Comparison of ENCODE assay signal across 21 mouse cellular contexts in genomic region chr13:95941861-95942260, GRCm38 (mm10). TPM values are rescaled to one million over a fixed set of nuclear protein-coding genes. Genes with fewer than 3 reads are reported as not detected.
DNase-seq lines count a peak whose midpoint lies in the region; ATAC-seq and TF ChIP-seq lines count a peak whose summit lies in the region.
"Had no signal": no experiment of that assay in that cellular context is flagged by ENCODE, and none has a peak within 500 bp of the region (broad histone marks: within the 10 kb centered on the region; RNA-seq: fewer than 3 reads in every experiment).

No protein-coding gene starts in this region.

- H3K27me3 ChIP-seq in forebrain, embryonic 15.5 days, result no peaks in the 10 kb centered on the region
- H3K27me3 ChIP-seq: CH12.LX; heart, embryonic 12.5 days; hindbrain, embryonic 12.5 days; Patski had no signal

- H3K9ac ChIP-seq in forebrain, embryonic 15.5 days (replicated peaks), result no peak overlapping the region
- H3K9ac ChIP-seq: heart, embryonic 12.5 days; hindbrain, embryonic 12.5 days had no signal

- peak; percentile 66 for ATAC-seq in granulocyte monocyte progenitor cell, adult 5-6 weeks (replicated peaks; ENCODE audit: poor library complexity, severe bottlenecking)
- peak; percentile 72 for ATAC-seq in monocyte, adult 5-6 weeks (replicated peaks; ENCODE audit: insufficient number of reproducible peaks, low FRiP score, low TSS enrichment, poor library complexity, severe bottlenecking)
- ATAC-seq in forebrain, embryonic 15.5 days (replicated peaks), result no peak
- ATAC-seq: activated CD4-positive, CD25-positive, alpha-beta regulatory T cell, adult 4 months; forebrain, embryonic 14.5 days; hindbrain, embryonic 16.5 days; Patski had no signal

- H3K4me2 ChIP-seq in forebrain, embryonic 15.5 days (replicated peaks), result no peak overlapping the region
- H3K4me2 ChIP-seq: heart, embryonic 12.5 days; hindbrain, embryonic 12.5 days had no signal

- no peak for DNase-seq in layer of hippocampus, adult 2 months (ENCODE audit: low spot score in 2 of 2)
- DNase-seq in layer of hippocampus, postnatal 36 days, result no peak
- DNase-seq in 416B (ENCODE audit: low read depth), result peak; percentile 71
- DNase-seq in kidney, postnatal 4 days, result no peak
- DNase-seq: adrenal gland, postnatal 14 days; cerebellum, adult 18-20 months; cerebellum, adult 9-11 months; cerebellum, postnatal 36 days; gastrocnemius, postnatal 10 days; heart, postnatal 36 days had no signal

- no peak for TF ChIP-seq CTCF in layer of hippocampus, adult 2 months (conservative IDR thresholded peaks at IDR 0.05)

- H3K4me3 ChIP-seq in layer of hippocampus, adult 2 months, result no peak overlapping the region
- H3K4me3 ChIP-seq in forebrain, embryonic 15.5 days, result no peak overlapping the region
- H3K4me3 ChIP-seq: embryonic facial prominence, embryonic 10.5 days; heart, embryonic 12.5 days; hindbrain, embryonic 12.5 days had no signal

- H3K9me3 ChIP-seq in forebrain, embryonic 15.5 days, result no peaks in the 10 kb centered on the region
- H3K9me3 ChIP-seq: embryonic facial prominence, embryonic 10.5 days; heart, embryonic 12.5 days; hindbrain, embryonic 12.5 days had no signal

- H3K27ac ChIP-seq in layer of hippocampus, adult 2 months, result peak overlapping the region; percentile 83
- H3K27ac ChIP-seq in forebrain, embryonic 15.5 days (replicated peaks), result no peak overlapping the region
- H3K27ac ChIP-seq: embryonic facial prominence, embryonic 10.5 days; hindbrain, embryonic 12.5 days had no signal

- no peaks in the 10 kb centered on the region for H3K4me1 ChIP-seq in forebrain, embryonic 15.5 days
- H3K4me1 ChIP-seq: heart, embryonic 12.5 days; hindbrain, embryonic 12.5 days had no signal

- no peaks in the 10 kb centered on the region for H3K36me3 ChIP-seq in forebrain, embryonic 15.5 days
- H3K36me3 ChIP-seq: embryonic facial prominence, embryonic 10.5 days; heart, embryonic 12.5 days; hindbrain, embryonic 12.5 days had no signal

- WGBS in forebrain, embryonic 15.5 days, result 90% methylated on average over 4 of the region's 4 CpGs

RNA-seq across cellular contexts. Expression of gene Iqgap2, which starts 50.1 kb away (rescaled TPM):
- total RNA-seq in layer of hippocampus, adult 2 months (2021), result 10 to 100 TPM; 95.2 to 97.7 TPM
- total RNA-seq in layer of hippocampus, postnatal 36 days (2021), result 10 to 100 TPM; 86.9 to 92.4 TPM
- total RNA-seq in granulocyte monocyte progenitor cell, adult 5-6 weeks (2014; fragmentation: Nextera tagmentation), result 71.4 and 91.9 TPM in 2 replicates
- total RNA-seq in granulocyte monocyte progenitor cell, adult 5-6 weeks (2017), result 143 and 157 TPM in 2 replicates
- 51.2 to 86.8 TPM (median 55.9 TPM) in 3 replicates for total RNA-seq in monocyte, adult 5-6 weeks (2017)
- 5.2 and 5.3 TPM in 2 replicates for polyA plus RNA-seq in forebrain, embryonic 15.5 days (2015; fragmentation: Nextera tagmentation; extraction: Ambion mirVana)
